Mouse (Mus musculus) MEL (cell line): ENCODE measurements at regions not wholly inside any gene's neighbourhood (a gene's known extent, or its start where the extent isn't known, plus 50 kb on each side); places are given as distances from the start of the nearest gene placed in this dataset.

ENCODE experiments used
- DNase-seq: peaks from one replicate; pipeline ENCODE4 v3.0.0; 2011; ENCODE audit warnings: low read depth, low spot score
- H3K27ac ChIP-seq: 2 replicates; pipeline ENCODE4 v1.5.1; 2012; ENCODE audit warnings: low read depth, mild to moderate bottlenecking, control low read depth, low read length, moderate library complexity; ENCODE audit not compliant: control insufficient read depth
- H3K27me3 ChIP-seq, 2 experiments: fragments of 150-350 bp in 1 of 2; sonication (generic) in 1 of 2; 2 replicates each; pipeline ENCODE4 v1.6.1; 2012; ENCODE audit warnings: low read length in 2 of 2, mild to moderate bottlenecking in 2 of 2, improper control_type of control experiment in 1 of 2, moderate library complexity in 1 of 2; ENCODE audit not compliant: insufficient read depth in 2 of 2, control insufficient read depth in 1 of 2
- H3K36me3 ChIP-seq, 2 experiments: 2 replicates each; pipeline ENCODE4 v1.6.1; 2012 to 2014; ENCODE audit warnings: low read length in 2 of 2, improper control_type of control experiment in 1 of 2, inconsistent platforms in 1 of 2, mild to moderate bottlenecking in 1 of 2; ENCODE audit not compliant: insufficient read depth in 2 of 2, control insufficient read depth in 1 of 2
- H3K4me1 ChIP-seq, 2 experiments: fragments of 150-350 bp in 1 of 2; sonication (generic) in 1 of 2; 2 replicates each; pipeline ENCODE4 v1.6.1; 2012; ENCODE audit warnings: low read length in 2 of 2, improper control_type of control experiment in 1 of 2, mild to moderate bottlenecking in 1 of 2; ENCODE audit not compliant: insufficient read depth in 2 of 2, control insufficient read depth in 1 of 2
- H3K4me3 ChIP-seq, 2 experiments: fragments of 150-350 bp in 1 of 2; sonication (generic) in 1 of 2; 2 replicates each; pipeline ENCODE4 v1.5.1; 2012; ENCODE audit warnings: low read depth in 2 of 2, low read length in 2 of 2, mild to moderate bottlenecking in 2 of 2, moderate library complexity in 2 of 2, control low read depth in 1 of 2, improper control_type of control experiment in 1 of 2; ENCODE audit not compliant: control insufficient read depth in 1 of 2, insufficient read depth in 1 of 2
- H3K79me2 ChIP-seq: 2 replicates; pipeline ENCODE4 v1.6.1; 2012; ENCODE audit warnings: mild to moderate bottlenecking, low read length, moderate library complexity; ENCODE audit not compliant: control insufficient read depth, poor library complexity, insufficient read depth
- H3K9ac ChIP-seq: 2 replicates; pipeline ENCODE4 v1.6.1; 2012; ENCODE audit warnings: low read depth, mild to moderate bottlenecking, control low read depth, low read length, moderate library complexity; ENCODE audit not compliant: control insufficient read depth, poor library complexity, severe bottlenecking
- H3K9me3 ChIP-seq: fragments of 150-350 bp; sonication (generic); replicated peaks from 2 replicates; pipeline ENCODE4 v1.6.1; 2012; ENCODE audit warnings: mild to moderate bottlenecking, low read length, improper control_type of control experiment, moderate library complexity; ENCODE audit not compliant: insufficient read depth
- CHD1 ChIP-seq: IDR thresholded peaks from 2 replicates; pipeline ENCODE4 v1.6.1; 2012; ENCODE audit warnings: low read depth, mild to moderate bottlenecking, inconsistent platforms, low read length, improper control_type of control experiment
- CTCF ChIP-seq, 3 experiments: IDR thresholded peaks in 2 of 3; conservative IDR thresholded peaks in 1 of 3; 2 replicates each; pipeline ENCODE4 v1.5.1; 2011 to 2012; ENCODE audit warnings: low read length in 3 of 3, low read depth in 2 of 3, mild to moderate bottlenecking in 2 of 3, improper control_type of control experiment in 1 of 3, inconsistent platforms in 1 of 3, mixed read lengths in 1 of 3, moderate library complexity in 1 of 3; ENCODE audit not compliant: control insufficient read depth in 1 of 3, insufficient read depth in 1 of 3, poor library complexity in 1 of 3, severe bottlenecking in 1 of 3
- E2F4 ChIP-seq: IDR thresholded peaks from 2 replicates; pipeline ENCODE4 v1.6.1; 2011; ENCODE audit warnings: low read depth, low read length, improper control_type of control experiment, borderline replicate concordance
- ELF1 ChIP-seq: IDR thresholded peaks from 2 replicates; pipeline ENCODE4 v1.6.1; 2014; ENCODE audit warnings: low read depth, mild to moderate bottlenecking, inconsistent platforms, low read length, improper control_type of control experiment, moderate library complexity
- HCFC1 ChIP-seq: IDR thresholded peaks from 2 replicates; pipeline ENCODE4 v1.6.1; 2012; ENCODE audit warnings: low read depth, mild to moderate bottlenecking, inconsistent platforms, low read length, improper control_type of control experiment, moderate library complexity
- KAT2A ChIP-seq: conservative IDR thresholded peaks from 2 replicates; pipeline ENCODE4 v1.6.1; 2012; ENCODE audit warnings: low read depth, low read length, improper control_type of control experiment, inconsistent platforms
- MAFK ChIP-seq: IDR thresholded peaks from 2 replicates; pipeline ENCODE4 v1.6.1; 2011; ENCODE audit warnings: low read depth, mild to moderate bottlenecking, low read length, improper control_type of control experiment, borderline replicate concordance
- MXI1 ChIP-seq: IDR thresholded peaks from 2 replicates; pipeline ENCODE4 v1.6.1; 2011; ENCODE audit warnings: mild to moderate bottlenecking, low read depth, low read length, improper control_type of control experiment
- MYB ChIP-seq: IDR thresholded peaks from 2 replicates; pipeline ENCODE4 v1.6.1; 2011; ENCODE audit warnings: mild to moderate bottlenecking, low read depth, low read length, improper control_type of control experiment
- POLR2A ChIP-seq, 2 experiments: IDR thresholded peaks; 2 replicates each; pipeline ENCODE4 v1.6.1; 2011 to 2012; ENCODE audit warnings: low read length in 2 of 2, mild to moderate bottlenecking in 2 of 2, control low read depth in 1 of 2, improper control_type of control experiment in 1 of 2, low read depth in 1 of 2, moderate library complexity in 1 of 2; ENCODE audit not compliant: control insufficient read depth in 1 of 2, insufficient read depth in 1 of 2, poor library complexity in 1 of 2
- RAD21 ChIP-seq: IDR thresholded peaks from 2 replicates; pipeline ENCODE4 v1.6.1; 2011; ENCODE audit warnings: mild to moderate bottlenecking, low read depth, low read length, improper control_type of control experiment
- SMC3 ChIP-seq: IDR thresholded peaks from 2 replicates; pipeline ENCODE4 v1.6.1; 2011; ENCODE audit warnings: low read depth, low read length, improper control_type of control experiment
- TCF12 ChIP-seq: IDR thresholded peaks from 2 replicates; pipeline ENCODE4 v1.6.1; 2014; ENCODE audit warnings: low read depth, mild to moderate bottlenecking, inconsistent platforms, low read length, improper control_type of control experiment, moderate library complexity
- UBTF ChIP-seq: IDR thresholded peaks from 2 replicates; pipeline ENCODE4 v1.6.1; 2012; ENCODE audit warnings: low read depth, mild to moderate bottlenecking, inconsistent platforms, low read length, improper control_type of control experiment, moderate library complexity, borderline replicate concordance; ENCODE audit not compliant: insufficient read depth
- ZKSCAN1 ChIP-seq: IDR thresholded peaks from 2 replicates; pipeline ENCODE4 v1.6.1; 2012; ENCODE audit warnings: low read depth, mild to moderate bottlenecking, inconsistent platforms, low read length, improper control_type of control experiment, moderate library complexity
- ZMIZ1 ChIP-seq: IDR thresholded peaks from 2 replicates; pipeline ENCODE4 v1.6.1; 2012; ENCODE audit warnings: low read depth, mild to moderate bottlenecking, inconsistent platforms, low read length, improper control_type of control experiment, moderate library complexity
- ZNF384 ChIP-seq: IDR thresholded peaks from 2 replicates; pipeline ENCODE4 v1.6.1; 2012; ENCODE audit warnings: low read depth, mild to moderate bottlenecking, inconsistent platforms, low read length, improper control_type of control experiment

DNA sequence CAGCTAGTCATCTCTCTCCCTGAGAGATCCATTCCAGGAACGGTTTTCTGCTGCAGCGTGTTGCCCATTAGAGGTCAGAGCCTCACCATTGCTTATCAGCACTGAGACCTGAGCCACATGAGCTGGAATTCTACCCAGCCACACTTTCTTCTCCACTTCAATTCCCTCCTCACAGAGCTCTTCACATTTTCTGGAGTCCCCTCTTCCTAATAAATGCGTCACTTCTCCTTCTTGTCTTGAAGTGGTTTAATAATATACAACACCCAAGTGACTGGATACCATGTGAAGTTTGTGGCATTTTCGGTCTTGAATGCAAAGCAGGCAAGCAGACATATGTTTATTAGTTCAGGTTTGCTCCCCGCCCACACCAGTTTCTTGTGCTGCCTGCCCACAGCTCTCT, 324.9 kb downstream of the Fat4 start:
- DNase-seq, result no peak
- no peaks in the 10 kb centered on the region for H3K36me3 ChIP-seq
- H3K79me2 ChIP-seq, result no peaks in the 10 kb centered on the region

DNA sequence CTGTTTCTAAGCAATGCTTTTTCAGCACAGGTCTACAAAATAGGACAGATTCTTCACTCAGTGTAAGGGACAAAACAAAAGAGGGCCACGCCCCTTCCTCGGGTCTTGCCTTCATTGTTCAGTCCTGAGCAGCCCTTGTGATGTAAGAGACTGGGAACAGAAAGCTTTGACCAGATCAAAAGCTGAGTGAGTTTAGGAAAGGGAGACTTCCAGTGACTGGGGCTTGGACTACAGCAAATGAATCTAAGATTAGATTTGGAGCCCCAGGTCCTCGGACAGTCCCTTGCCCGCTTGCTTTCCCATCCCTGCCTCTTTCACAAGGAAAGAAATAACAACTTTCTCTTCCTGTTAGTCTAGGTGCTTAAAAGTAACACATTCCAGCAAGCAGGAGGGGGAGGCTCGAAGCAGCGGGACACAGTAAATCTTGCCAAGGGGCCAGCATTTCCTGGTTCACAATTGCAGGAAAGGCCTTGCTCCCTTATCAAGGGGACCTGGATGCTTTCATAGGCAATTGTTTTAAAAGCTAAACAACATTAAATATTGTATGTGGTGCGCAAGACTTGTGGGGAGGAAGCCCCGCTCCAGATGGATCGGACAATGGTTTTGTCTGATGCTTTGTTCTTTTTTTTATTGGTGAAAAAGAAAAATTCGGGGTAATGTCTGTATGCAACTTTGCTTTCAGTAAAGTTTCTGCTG, 333.4 kb downstream of the Fat4 start:
- Histone ChIP-seq H3K79me2 (no peaks in the 10 kb centered on the region), H3K4me3 (no peak overlapping the region), H3K9me3 (no peaks in the 10 kb centered on the region), H3K27me3 (no peaks in the 10 kb centered on the region), H3K27ac (no peak overlapping the region), H3K4me1 (no peaks in the 10 kb centered on the region), H3K9ac (no peak overlapping the region), H3K36me3 (no peaks in the 10 kb centered on the region)
- DNase-seq, result no peak
- TF ChIP-seq ZKSCAN1, result no peak
- no peak for TF ChIP-seq ZMIZ1
- TF ChIP-seq MYB, result no peak
- no peak for TF ChIP-seq POLR2A (IDR thresholded peaks at IDR 0.05; ENCODE audit: control insufficient read depth in 1 of 2, insufficient read depth in 1 of 2, low read depth in 1 of 2, low read length in 2 of 2, poor library complexity in 1 of 2)
- TF ChIP-seq HCFC1, result no peak
- no peak for TF ChIP-seq E2F4
- TF ChIP-seq KAT2A, result no peak
- TF ChIP-seq ELF1, result no peak
- TF ChIP-seq MXI1, result no peak
- no peak for TF ChIP-seq SMC3
- no peak for TF ChIP-seq MAFK
- no peak for TF ChIP-seq CHD1

More for the DNA sequence above, 324.9 kb downstream of the Fat4 start:
- TF ChIP-seq CTCF (IDR thresholded peaks at IDR 0.05 in 2 of 3, conservative IDR thresholded peaks at IDR 0.05 in 1 of 3; ENCODE audit: control insufficient read depth in 1 of 3, insufficient read depth in 1 of 3, low read depth in 2 of 3, low read length in 3 of 3, poor library complexity in 1 of 3, severe bottlenecking in 1 of 3) (no peak), UBTF (no peak), ZNF384 (no peak), MYB (no peak), RAD21 (no peak), TCF12 (no peak)
- Histone ChIP-seq H3K9me3 (no peaks in the 10 kb centered on the region), H3K4me1 (no peaks in the 10 kb centered on the region), H3K27ac (no peak overlapping the region), H3K27me3 (no peaks in the 10 kb centered on the region), H3K4me3 (no peak overlapping the region), H3K9ac (no peak overlapping the region)
